Mouse (Mus musculus) CH12F3 (cell line): ENCODE results near the gene Pcx.
"Not testable (repeated sequence)": the region's sequence is repeated elsewhere in the genome, so short reads cannot be mapped to it uniquely, and the experiment has no call there.

Experiments used
- in situ Hi-C: fragments of 300-500 bp; cut with MboI; formaldehyde crosslinking; loops from 2 replicates; pipeline ENCODE4 v1.14.3; 2020; ENCODE audit warnings: low sequenced_read_pairs

The Pcx gene

GRCm38 (mm10) chr19:4579296-4579695 lies 69.0 kb downstream of the Pcx start:
- in situ Hi-C loops, result no loop called here

GRCm38 (mm10) chr19:4583856-4584255 lies 73.6 kb downstream of the Pcx start:
- in situ Hi-C loops, result no loop called here

GRCm38 (mm10) chr19:4586783-4587182 lies 76.5 kb downstream of the Pcx start:
- in situ Hi-C loops, result not testable (repeated sequence)

- in situ Hi-C loops, result no loop called here
Observed at GRCm38 (mm10) chr19:4587426-4587825, 77.2 kb downstream of the Pcx start.

GRCm38 (mm10) chr19:4588430-4588829 lies 78.2 kb downstream of the Pcx start:
- in situ Hi-C loops, result no loop called here

GRCm38 (mm10) chr19:4589081-4589480 lies 78.8 kb downstream of the Pcx start:
- in situ Hi-C loops, result no loop called here

GRCm38 (mm10) chr19:4590025-4590424 lies 79.8 kb downstream of the Pcx start:
- in situ Hi-C loops, result no loop called here

- in situ Hi-C loops, result no loop called here
Observed at GRCm38 (mm10) chr19:4593792-4594522, 83.7 kb downstream of the Pcx start.

GRCm38 (mm10) chr19:4596071-4596470 lies 85.8 kb downstream of the Pcx start:
- in situ Hi-C loops, result no loop called here

GRCm38 (mm10) chr19:4602459-4602858 lies 92.2 kb downstream of the Pcx start:
- in situ Hi-C loops, result no loop called here

GRCm38 (mm10) chr19:4603801-4604723 lies 93.8 kb downstream of the Pcx start:
- in situ Hi-C loops, result no loop called here

- in situ Hi-C loops, result no loop called here
Observed at GRCm38 (mm10) chr19:4605654-4606053, 95.4 kb downstream of the Pcx start.

GRCm38 (mm10) chr19:4607406-4607805 lies 97.1 kb downstream of the Pcx start:
- in situ Hi-C loops, result no loop called here

GRCm38 (mm10) chr19:4608511-4608910 lies 98.2 kb downstream of the Pcx start:
- in situ Hi-C loops, result no loop called here

- in situ Hi-C loops, result no loop called here
Observed at GRCm38 (mm10) chr19:4610109-4610508, 99.8 kb downstream of the Pcx start.

- in situ Hi-C loops, result no loop called here
Observed at GRCm38 (mm10) chr19:4612181-4612961, 102.1 kb downstream of the Pcx start.

GRCm38 (mm10) chr19:4613464-4614304 lies 103.4 kb downstream of the Pcx start:
- in situ Hi-C loops, result no loop called here

- in situ Hi-C loops, result no loop called here
Observed at GRCm38 (mm10) chr19:4614305-4615150, 104.3 kb downstream of the Pcx start.
